Mouse (Mus musculus) kidney, embryonic 14.5 days (tissue): ENCODE data around the gene Cbx1. TPM values are rescaled to one million over a fixed set of nuclear protein-coding genes. Genes with fewer than 3 reads are reported as not detected.

Source experiments
- ATAC-seq: fragments of 200-750 bp; cut with Nextera tagmentation; 2 replicates; pipeline ENCODE4 v1.8.0; 2017; ENCODE audit warnings: moderate number of reproducible peaks, mild to moderate bottlenecking, moderate TSS enrichment, moderate library complexity; ENCODE audit not compliant: low FRiP score, low TSS enrichment
- H3K27ac ChIP-seq: fragments of 300-500 bp; sonication (generic); 2 replicates; pipeline ENCODE4 v1.5.1; 2014; ENCODE audit warnings: low read depth, mild to moderate bottlenecking, low read length, moderate library complexity, mixed read lengths
- H3K27me3 ChIP-seq: fragments of 300-500 bp; sonication (generic); 2 replicates; pipeline ENCODE4 v1.6.1; 2014; ENCODE audit warnings: mild to moderate bottlenecking, low read length; ENCODE audit not compliant: control insufficient read depth, insufficient read depth
- H3K36me3 ChIP-seq: fragments of 300-500 bp; sonication (generic); 2 replicates; pipeline ENCODE4 v1.6.1; 2014; ENCODE audit warnings: low read length, mixed read lengths; ENCODE audit not compliant: control insufficient read depth, insufficient read depth
- H3K4me1 ChIP-seq: fragments of 300-500 bp; sonication (generic); 2 replicates; pipeline ENCODE4 v1.6.1; 2014; ENCODE audit warnings: low read length, mixed read lengths; ENCODE audit not compliant: control insufficient read depth, insufficient read depth
- H3K4me2 ChIP-seq: fragments of 300-500 bp; sonication (generic); replicated peaks from 2 replicates; pipeline ENCODE4 v1.6.1; 2014; ENCODE audit warnings: low read depth, mild to moderate bottlenecking, low read length
- H3K4me3 ChIP-seq: fragments of 300-500 bp; sonication (generic); 2 replicates; pipeline ENCODE4 v1.5.1; 2014; ENCODE audit warnings: mild to moderate bottlenecking, low read length
- H3K9ac ChIP-seq: fragments of 300-500 bp; sonication (generic); 2 replicates; pipeline ENCODE4 v1.6.1; 2014; ENCODE audit warnings: low read depth, mild to moderate bottlenecking, low read length, moderate library complexity
- H3K9me3 ChIP-seq: fragments of 300-500 bp; sonication (generic); 2 replicates; pipeline ENCODE4 v1.6.1; 2016; ENCODE audit warnings: low read length; ENCODE audit not compliant: control insufficient read depth
- WGBS: fragments of 180-500 bp; shearing (Covaris S2); extraction: QIAGEN DNeasy Blood & Tissue Kit; methylation state at CpG from one replicate; pipeline ENCODE4 v1.1.7; 2014; 5-methylcytosine and 5-hydroxymethylcytosine counted together
- polyA plus RNA-seq: library from polyadenylated mRNA; unstranded; fragments of >200 nt; fragmentation: Nextera tagmentation; extraction: Ambion mirVana; gene quantifications from 2 replicates; pipeline ENCODE4 v1.2.1, GENCODE M21; 2014

Gene Cbx1
- 137 and 181 TPM in 2 replicates for polyA plus RNA-seq

- H3K4me1 ChIP-seq: peaks cover 15% of the 10 kb centered on the region; the same call in 1 of the 2 replicates
- no peaks in the 10 kb centered on the region for H3K9me3 ChIP-seq
- H3K27ac ChIP-seq: peak within 1 kb of the TSS; percentile 98
- peaks cover 4% of the 10 kb centered on the region; the same call in 1 of the 2 replicates for H3K36me3 ChIP-seq
- H3K27me3 ChIP-seq: no peaks in the 10 kb centered on the region
- peak within 1 kb of the TSS; percentile 89 for H3K9ac ChIP-seq
- under 1% methylated on average over 80 of the region's 93 CpGs for WGBS
- peak within 1 kb of the TSS; percentile 74 for H3K4me3 ChIP-seq
- peak; percentile 97 for ATAC-seq
- H3K4me2 ChIP-seq: peak within 1 kb of the TSS; percentile 95
Observed at GRCm38 (mm10) chr11:96788871-96789795, at the start of gene Cbx1. Gene Cbx1, plus strand, starts transcription at chr11:96789127.

- Histone ChIP-seq H3K4me3 (no peak overlapping the region), H3K9ac (no peak overlapping the region), H3K4me2 (no peak overlapping the region), H3K9me3 (no peaks in the 10 kb centered on the region), H3K36me3 (no peaks in the 10 kb centered on the region), H3K27me3 (no peaks in the 10 kb centered on the region; the same call in 1 of the 2 replicates), H3K4me1 (peaks cover 14% of the 10 kb centered on the region; the same call in 1 of the 2 replicates), H3K27ac (0 out of 2 replicates have a peak overlapping the region, but pooled peaks have one; percentile 25)
- ATAC-seq: no peak
- WGBS: 55% methylated on average over 12 of the region's 12 CpGs
Observed at GRCm38 (mm10) chr11:96740796-96741195, 48.1 kb upstream of the Cbx1 start.

GRCm38 (mm10) chr11:96741995-96742394, 46.9 kb upstream of the Cbx1 start:
- ATAC-seq: no peak
- Histone ChIP-seq H3K27me3 (no peaks in the 10 kb centered on the region; the same call in 1 of the 2 replicates), H3K36me3 (no peaks in the 10 kb centered on the region), H3K9ac (no peak overlapping the region), H3K27ac (peak overlapping the region; percentile 78; the same call in 1 of the 2 replicates), H3K4me3 (no peak overlapping the region), H3K4me1 (0 out of 2 replicates have a peak, but pooled peaks cover 8% of the 10 kb centered on the region), H3K4me2 (0 out of 2 replicates have a peak overlapping the region, but pooled peaks have one; percentile 8), H3K9me3 (no peaks in the 10 kb centered on the region)
- WGBS: 29% methylated on average over 12 of the region's 12 CpGs

GRCm38 (mm10) chr11:96743000-96743399, 45.9 kb upstream of the Cbx1 start:
- Histone ChIP-seq H3K4me2 (no peak overlapping the region), H3K9ac (no peak overlapping the region)
- peak; percentile 18; the same call in 1 of the 2 replicates for ATAC-seq

GRCm38 (mm10) chr11:96743891-96744290, 45.0 kb upstream of the Cbx1 start:
- ATAC-seq: no peak
- 69% methylated on average over 4 of the region's 4 CpGs for WGBS
- Histone ChIP-seq H3K9me3 (no peaks in the 10 kb centered on the region), H3K27me3 (no peaks in the 10 kb centered on the region; the same call in 1 of the 2 replicates), H3K4me1 (0 out of 2 replicates have a peak, but pooled peaks cover 3% of the 10 kb centered on the region), H3K36me3 (no peaks in the 10 kb centered on the region), H3K4me3 (no peak overlapping the region), H3K9ac (no peak overlapping the region), H3K27ac (peak overlapping the region; percentile 78; the same call in 1 of the 2 replicates), H3K4me2 (no peak overlapping the region)

More at GRCm38 (mm10) chr11:96743000-96743399, 45.9 kb upstream of the Cbx1 start:
- Histone ChIP-seq H3K4me1 (0 out of 2 replicates have a peak, but pooled peaks cover 8% of the 10 kb centered on the region), H3K9me3 (no peaks in the 10 kb centered on the region), H3K36me3 (no peaks in the 10 kb centered on the region), H3K4me3 (no peak overlapping the region), H3K27me3 (no peaks in the 10 kb centered on the region; the same call in 1 of the 2 replicates), H3K27ac (0 out of 2 replicates have a peak overlapping the region, but pooled peaks have one; percentile 78)
- WGBS: 59% methylated on average over 11 of the region's 11 CpGs

GRCm38 (mm10) chr11:96746648-96747047, 42.3 kb upstream of the Cbx1 start:
- no peak for ATAC-seq
- no peak overlapping the region for H3K9ac ChIP-seq
- 73% methylated on average over 6 of the region's 6 CpGs for WGBS

GRCm38 (mm10) chr11:96747555-96747954, 41.4 kb upstream of the Cbx1 start:
- 55% methylated on average over 3 of the region's 3 CpGs for WGBS
- Histone ChIP-seq H3K4me1 (0 out of 2 replicates have a peak, but pooled peaks cover 3% of the 10 kb centered on the region), H3K4me2 (no peak overlapping the region), H3K27ac (no peak overlapping the region), H3K9ac (no peak overlapping the region), H3K36me3 (no peaks in the 10 kb centered on the region), H3K4me3 (no peak overlapping the region), H3K27me3 (no peaks in the 10 kb centered on the region), H3K9me3 (no peaks in the 10 kb centered on the region)
- ATAC-seq: no peak

More at GRCm38 (mm10) chr11:96746648-96747047, 42.3 kb upstream of the Cbx1 start:
- Histone ChIP-seq H3K27ac (no peak overlapping the region), H3K36me3 (no peaks in the 10 kb centered on the region), H3K9me3 (no peaks in the 10 kb centered on the region), H3K27me3 (no peaks in the 10 kb centered on the region; the same call in 1 of the 2 replicates), H3K4me1 (0 out of 2 replicates have a peak, but pooled peaks cover 3% of the 10 kb centered on the region), H3K4me2 (no peak overlapping the region), H3K4me3 (no peak overlapping the region)

GRCm38 (mm10) chr11:96755298-96755697, 33.6 kb upstream of the Cbx1 start:
- no peak overlapping the region for H3K27ac ChIP-seq
- no peak overlapping the region for H3K4me3 ChIP-seq
- 95% methylated on average over 2 of the region's 2 CpGs for WGBS
- no peaks in the 10 kb centered on the region for H3K4me1 ChIP-seq
- no peak overlapping the region for H3K9ac ChIP-seq
- no peaks in the 10 kb centered on the region for H3K36me3 ChIP-seq
- H3K9me3 ChIP-seq: no peaks in the 10 kb centered on the region
- no peaks in the 10 kb centered on the region for H3K27me3 ChIP-seq
- H3K4me2 ChIP-seq: no peak overlapping the region
- ATAC-seq: no peak
